Mouse (Mus musculus) lung, adult 2 months (tissue): ENCODE measurements around the gene Zc3h12a. TPM values are rescaled to one million over a fixed set of nuclear protein-coding genes. Genes with fewer than 3 reads are reported as not detected.
A peak's percentile ranks its signal among the peaks of the same experiment; 100 is the strongest.

ENCODE experiments used
- DNase-seq: peaks from one replicate; pipeline ENCODE4 v3.0.0; 2022
- H3K4me1 ChIP-seq: fragments of 200-500 bp; 2 replicates; pipeline ENCODE4 v1.6.1; 2011; ENCODE audit warnings: low read length; ENCODE audit not compliant: control insufficient read depth, insufficient read depth
- H3K4me3 ChIP-seq: fragments of 200-500 bp; replicated peaks from 2 replicates; pipeline ENCODE3; 2011; ENCODE audit warnings: low read depth, mild to moderate bottlenecking, control low read depth, low read length; ENCODE audit errors: extremely low read depth
- CTCF ChIP-seq: fragments of 200-500 bp; IDR thresholded peaks from 2 replicates; pipeline ENCODE4 v1.5.1; 2011; ENCODE audit warnings: mild to moderate bottlenecking, low read length, control low read depth; ENCODE audit not compliant: insufficient read depth
- POLR2A ChIP-seq: fragments of 200-500 bp; IDR thresholded peaks from 2 replicates; pipeline ENCODE4 v1.6.1; 2011; ENCODE audit warnings: low read depth, mild to moderate bottlenecking, control low read depth, low read length, borderline replicate concordance; ENCODE audit errors: extremely low read depth
- WGBS: fragments of 180-500 bp; shearing (Covaris S2); methylation state at CpG from one replicate; pipeline ENCODE4 v1.1.7; 2018; 5-methylcytosine and 5-hydroxymethylcytosine counted together
- polyA plus RNA-seq: library from polyadenylated mRNA; depleted of rRNA; stranded (reverse); fragments of >200 nt; gene quantifications from 2 replicates; pipeline ENCODE4 v1.2.3, GENCODE M21; 2012; rRNA removed

The Zc3h12a gene
- polyA plus RNA-seq, 1 experiment = 13.9 TPM

DNA sequence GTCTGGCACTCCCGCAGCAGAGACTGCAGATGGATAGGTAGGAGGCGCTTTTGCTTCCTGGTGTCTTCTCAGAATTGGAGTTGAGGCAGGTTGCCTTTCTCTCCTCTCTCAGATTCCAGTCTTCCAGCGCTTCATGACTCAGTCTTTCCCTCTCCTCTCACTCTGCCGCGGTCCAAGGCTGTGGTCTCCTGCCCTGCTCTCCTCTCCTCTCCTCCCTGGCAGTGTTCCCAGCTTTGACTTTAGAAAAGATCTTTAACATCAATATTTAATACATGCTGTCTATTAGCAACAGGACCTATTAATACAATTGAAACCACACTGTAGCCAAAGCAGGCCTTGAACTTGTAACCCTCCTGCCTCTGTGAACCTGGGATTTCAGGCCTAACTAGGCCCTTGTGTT lies 31.6 kb downstream of the Zc3h12a start:
- DNase-seq = no peak
- 83% methylated on average over 5 of the region's 5 CpGs for WGBS
- no peak overlapping the region for H3K4me3 ChIP-seq
- no peak for TF ChIP-seq POLR2A
- no peak for TF ChIP-seq CTCF
- H3K4me1 ChIP-seq = no peaks in the 10 kb centered on the region

DNA sequence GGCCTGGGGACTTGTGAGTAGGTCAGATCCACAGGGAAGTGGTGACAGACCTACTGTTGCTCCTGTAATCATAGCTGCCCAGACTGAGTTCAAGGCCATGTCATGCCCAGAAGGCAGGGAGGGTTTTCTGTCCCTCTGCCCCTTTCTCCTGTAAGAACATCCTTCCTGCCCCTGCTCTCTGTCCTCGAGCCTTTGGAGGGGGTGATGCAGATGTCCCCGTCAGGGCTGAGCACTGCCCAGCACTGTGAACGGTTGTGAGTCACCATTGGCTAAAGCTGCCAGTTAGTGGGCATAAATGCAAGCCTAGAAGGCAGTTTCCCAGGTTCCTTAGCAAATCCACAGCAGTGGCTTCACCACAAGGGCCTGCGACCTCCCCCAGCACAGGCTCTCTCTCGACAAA lies 34.6 kb downstream of the Zc3h12a start:
- no peak for DNase-seq
- Histone ChIP-seq H3K4me3 (no peak overlapping the region), H3K4me1 (no peaks in the 10 kb centered on the region)
- TF ChIP-seq POLR2A = no peak
- no peak for TF ChIP-seq CTCF
- 84% methylated on average over 5 of the region's 5 CpGs for WGBS

- Histone ChIP-seq H3K4me1 (peaks cover 7% of the 10 kb centered on the region), H3K4me3 (peak overlapping the region; percentile 99)
- no peak for DNase-seq
- WGBS = under 1% methylated on average over 40 of the region's 45 CpGs
- TF ChIP-seq POLR2A (no peak), CTCF (no peak)
Measured at GRCm38 (mm10) chr4:125085346-125085841, 42.2 kb downstream of the Zc3h12a start.

DNA sequence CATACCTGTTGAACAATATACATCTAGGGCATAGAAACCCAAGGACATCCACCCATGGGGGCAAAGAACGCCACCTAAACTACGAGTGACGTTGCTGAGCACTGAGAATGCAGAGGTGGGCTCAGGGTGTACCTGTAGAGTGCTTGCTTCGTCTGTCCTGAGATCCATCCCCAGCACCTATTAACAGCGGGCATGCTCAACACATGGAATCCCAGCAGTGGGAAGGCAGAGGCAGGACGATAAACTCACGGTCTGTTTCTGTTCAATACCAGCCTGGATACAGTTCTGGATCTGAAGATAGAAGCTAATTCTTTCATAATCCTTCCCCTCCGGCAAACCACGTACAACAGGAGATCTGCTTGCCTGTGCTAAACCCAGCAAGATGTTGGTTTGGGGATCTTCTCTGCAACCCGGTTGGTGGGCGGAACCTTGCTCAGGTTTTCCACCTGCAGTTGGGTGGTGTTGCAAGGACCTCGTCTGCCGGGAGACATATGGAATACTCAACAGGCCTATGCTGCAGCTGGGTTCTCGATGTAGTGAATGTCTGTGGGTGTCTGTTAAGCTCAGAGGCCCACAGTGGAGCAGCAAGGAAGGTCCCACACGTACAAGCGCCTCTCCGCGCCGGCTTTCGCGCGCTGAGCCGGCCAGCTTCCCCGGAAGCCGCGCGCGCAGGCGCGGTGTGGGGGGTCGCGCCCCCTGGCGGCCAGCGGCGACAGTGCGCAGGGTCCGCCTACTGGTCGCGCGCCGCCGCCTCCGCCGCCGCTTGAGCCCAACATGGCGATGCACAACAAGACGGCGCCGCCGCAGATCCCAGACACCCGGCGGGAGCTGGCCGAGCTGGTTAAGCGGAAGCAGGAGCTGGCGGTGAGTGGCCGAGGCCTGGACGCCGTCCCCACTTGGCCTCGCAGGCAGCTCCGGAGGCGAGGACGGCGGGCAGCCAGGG lies 43.0 kb downstream of the Zc3h12a start, which contains the start of gene Meaf6:
Gene Meaf6, plus strand, starts transcription at position 732 of the 943 bp plus-strand sequence.
- H3K4me3 ChIP-seq = peak within 1 kb of the TSS; percentile 99
- WGBS = 3% methylated on average over 59 of the region's 63 CpGs
- 0 out of 2 replicates have a peak, but pooled peaks have one; percentile 60 for TF ChIP-seq POLR2A
- TF ChIP-seq CTCF = peak; percentile 35
- peaks cover 7% of the 10 kb centered on the region for H3K4me1 ChIP-seq
- DNase-seq = peak; percentile 94

DNA sequence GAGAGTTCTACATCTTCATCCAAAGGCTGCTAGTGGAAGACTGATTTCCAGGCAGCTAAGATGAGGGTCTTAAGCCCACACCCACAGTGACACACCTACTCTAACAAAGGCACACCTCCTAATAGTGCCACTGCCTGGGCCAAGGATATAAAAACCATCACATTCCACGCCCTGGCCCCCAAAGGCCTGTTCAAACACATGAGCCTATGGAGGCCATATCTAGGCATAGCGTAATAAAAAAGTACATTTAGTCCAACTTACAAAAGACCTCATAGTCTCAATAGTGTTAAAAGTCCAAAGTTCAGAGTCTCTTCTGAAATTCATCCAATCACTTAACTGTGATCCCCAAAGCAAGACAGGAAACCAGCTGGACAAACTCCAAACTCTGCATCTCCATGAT lies 48.9 kb downstream of the Zc3h12a start:
- Histone ChIP-seq H3K4me1 (no peaks in the 10 kb centered on the region), H3K4me3 (no peak overlapping the region)
- TF ChIP-seq CTCF = no peak
- no peak for TF ChIP-seq POLR2A
- WGBS = 92% methylated on average over 2 of the region's 2 CpGs
- DNase-seq = no peak

DNA sequence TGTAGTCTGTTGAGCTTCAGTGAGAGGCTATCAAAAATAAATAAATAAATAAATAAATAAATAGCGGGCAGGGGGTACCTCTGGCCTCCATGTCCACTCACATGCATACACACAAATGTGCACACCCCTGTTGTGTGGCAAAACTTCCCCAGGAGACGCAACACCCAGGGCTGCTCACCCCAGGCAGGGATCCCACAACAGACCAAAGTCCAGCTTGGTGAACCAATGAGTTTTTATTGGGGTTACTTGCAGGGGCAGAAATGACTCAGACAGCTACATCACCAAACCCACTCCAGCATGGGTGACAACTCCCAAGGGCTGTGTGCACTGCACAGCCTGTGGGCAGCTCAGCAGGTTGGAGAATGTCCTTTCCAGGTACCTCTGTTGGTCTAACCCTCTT lies 49.9 kb downstream of the Zc3h12a start:
- no peak overlapping the region for H3K4me3 ChIP-seq
- no peak for TF ChIP-seq CTCF
- TF ChIP-seq POLR2A = no peak
- 93% methylated on average over 2 of the region's 2 CpGs for WGBS
- DNase-seq = no peak
- no peaks in the 10 kb centered on the region for H3K4me1 ChIP-seq

Other genes starting within 250 kb of the Zc3h12a start
- not detected in 2 replicates for gene Epha10, start 246.9 kb downstream of the Zc3h12a start, polyA plus RNA-seq
- 12.3 and 13.7 TPM in 2 replicates for gene 9930104L06Rik, start 190.8 kb downstream of the Zc3h12a start, polyA plus RNA-seq
- gene Cdca8, start 188.5 kb downstream of the Zc3h12a start, polyA plus RNA-seq = 2.4 and 3.8 TPM in 2 replicates
- gene Rspo1, start 141.4 kb downstream of the Zc3h12a start, polyA plus RNA-seq = 17.3 and 21.4 TPM in 2 replicates
- gene Gnl2, start 111.3 kb downstream of the Zc3h12a start, polyA plus RNA-seq = 13.7 and 21.5 TPM in 2 replicates
- gene Dnali1, start 62.1 kb downstream of the Zc3h12a start, polyA plus RNA-seq = 14.9 and 15.8 TPM in 2 replicates
- gene Snip1, start 61.2 kb downstream of the Zc3h12a start, polyA plus RNA-seq = 7.8 and 8.8 TPM in 2 replicates
- gene Meaf6, start 42.7 kb downstream of the Zc3h12a start, polyA plus RNA-seq = 9.5 and 14.2 TPM in 2 replicates